Mouse (Mus musculus) embryo, embryonic 11 days (tissue): ENCODE measurements around the gene Pnpla7.

Source experiments
- DNase-seq: peaks from one replicate; pipeline ENCODE4 v3.0.0-alpha.2; 2015

The Pnpla7 gene

GRCm38 (mm10) chr2:24995332-24995731, 19.5 kb downstream of the Pnpla7 start:
- DNase-seq = no peak

GRCm38 (mm10) chr2:24996471-24996870, 20.6 kb downstream of the Pnpla7 start:
- no peak for DNase-seq

- peak; percentile 49 for DNase-seq
These were observed 24.9 kb downstream of the Pnpla7 start for GRCm38 (mm10) chr2:25000544-25001235.

- DNase-seq = no peak
These were observed 28.3 kb downstream of the Pnpla7 start for GRCm38 (mm10) chr2:25003946-25004786.

- DNase-seq = no peak
These were observed 30.9 kb downstream of the Pnpla7 start for GRCm38 (mm10) chr2:25006767-25007166.

- no peak for DNase-seq
These were observed 32.4 kb downstream of the Pnpla7 start for GRCm38 (mm10) chr2:25008250-25008649.

GRCm38 (mm10) chr2:25022678-25023077, 46.8 kb downstream of the Pnpla7 start:
- no peak for DNase-seq

- no peak for DNase-seq
These were observed 49.3 kb downstream of the Pnpla7 start for GRCm38 (mm10) chr2:25025109-25025508.

- DNase-seq = no peak
These were observed 59.2 kb downstream of the Pnpla7 start for GRCm38 (mm10) chr2:25034994-25035393.

- no peak for DNase-seq
These were observed 64.3 kb downstream of the Pnpla7 start for GRCm38 (mm10) chr2:25040089-25040488.

GRCm38 (mm10) chr2:25050921-25051320, 75.1 kb downstream of the Pnpla7 start:
- DNase-seq = no peak

GRCm38 (mm10) chr2:25051450-25051849, 75.6 kb downstream of the Pnpla7 start:
- DNase-seq = no peak

GRCm38 (mm10) chr2:25053101-25053500, 77.3 kb downstream of the Pnpla7 start:
- DNase-seq = no peak

- DNase-seq = peak; percentile 92
These were observed 78.6 kb downstream of the Pnpla7 start, which contains the start of gene Nsmf for GRCm38 (mm10) chr2:25054221-25055067. TSS of gene Nsmf (plus strand) at chr2:25054355.

GRCm38 (mm10) chr2:25055068-25055405, 79.2 kb downstream of the Pnpla7 start:
- DNase-seq = peak; percentile 5

GRCm38 (mm10) chr2:25055409-25056155, 79.7 kb downstream of the Pnpla7 start:
- no peak for DNase-seq

- no peak for DNase-seq
These were observed 83.1 kb downstream of the Pnpla7 start for GRCm38 (mm10) chr2:25058926-25059325.

GRCm38 (mm10) chr2:25063523-25063922, 87.7 kb downstream of the Pnpla7 start:
- DNase-seq = no peak

- DNase-seq = no peak
These were observed 88.5 kb downstream of the Pnpla7 start for GRCm38 (mm10) chr2:25064285-25064684.

GRCm38 (mm10) chr2:25065537-25065936, 89.7 kb downstream of the Pnpla7 start:
- DNase-seq = no peak

GRCm38 (mm10) chr2:25066552-25066951, 90.7 kb downstream of the Pnpla7 start:
- DNase-seq = no peak

GRCm38 (mm10) chr2:25069537-25069936, 93.7 kb downstream of the Pnpla7 start:
- DNase-seq = no peak

GRCm38 (mm10) chr2:25072398-25072797, 96.6 kb downstream of the Pnpla7 start:
- no peak for DNase-seq
